Mouse (Mus musculus) left cerebral cortex, postnatal 25 days (tissue): Measurements from ENCODE around the gene Stx8. TPM values are rescaled to one million over a fixed set of nuclear protein-coding genes. Genes with fewer than 3 reads are reported as not detected.
A peak's percentile ranks its signal among the peaks of the same experiment; 100 is the strongest.

ENCODE experiments used
- DNase-seq, 2 experiments: peaks; one replicate each; pipeline ENCODE4 v3.0.0; 2022; ENCODE audit warnings: low spot score in 2 of 2, mixed read lengths in 1 of 2
- intact Hi-C: fragments of 180-260 bp; cut with DNase I; formaldehyde crosslinking; loops from one replicate; pipeline ENCODE4 v1.15.1; 2025
- total RNA-seq, 2 experiments: library from RNA; stranded (reverse); gene quantifications; 2 replicates each; pipeline ENCODE4 v1.2.3; 2021

Stx8 gene
- total RNA-seq, 2 experiments from 2014 or later, result 36.1 to 36.2 TPM

DNA sequence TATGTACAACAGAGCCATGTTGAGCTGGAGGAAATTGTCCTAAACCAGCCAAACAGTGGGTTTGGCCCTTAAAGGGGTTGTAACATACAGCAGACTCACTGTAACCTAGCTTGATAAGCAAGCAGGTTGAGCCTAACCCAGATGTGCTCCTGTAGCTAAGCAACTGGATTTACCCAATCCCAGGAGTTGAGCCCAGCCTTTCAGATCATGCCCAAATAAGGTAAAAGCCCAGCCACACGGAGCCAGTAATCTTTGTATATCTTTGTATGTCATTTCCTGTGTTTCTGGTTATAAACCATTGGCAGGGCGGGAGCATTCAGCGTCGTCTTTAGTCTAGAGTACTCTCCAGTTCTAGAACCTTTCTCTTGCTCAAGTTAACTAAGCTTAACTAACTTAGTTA lies 210.6 kb downstream of the Stx8 start:
- intact Hi-C loops, result no loop called here
- no peak for DNase-seq

DNA sequence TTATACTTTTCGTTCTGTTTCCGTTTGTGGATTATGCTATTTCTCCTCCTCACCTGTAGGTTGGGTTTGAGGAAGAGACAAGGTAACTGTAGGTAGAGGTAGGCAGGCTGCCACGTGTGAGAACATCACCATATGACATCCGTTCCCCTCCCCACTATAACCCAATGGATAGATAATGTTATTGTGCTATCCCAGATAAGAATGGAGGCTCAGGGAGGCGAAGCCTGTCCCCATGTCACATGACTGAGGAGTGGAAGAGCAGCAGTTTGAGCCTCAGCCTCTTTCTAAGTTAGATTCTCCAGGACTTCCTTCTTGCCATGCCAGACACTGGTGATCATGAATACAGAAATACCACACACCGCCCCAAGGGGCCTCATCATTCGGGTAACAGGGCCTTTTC lies 211.4 kb downstream of the Stx8 start:
- intact Hi-C loops, result no loop called here
- DNase-seq, result no peak

DNA sequence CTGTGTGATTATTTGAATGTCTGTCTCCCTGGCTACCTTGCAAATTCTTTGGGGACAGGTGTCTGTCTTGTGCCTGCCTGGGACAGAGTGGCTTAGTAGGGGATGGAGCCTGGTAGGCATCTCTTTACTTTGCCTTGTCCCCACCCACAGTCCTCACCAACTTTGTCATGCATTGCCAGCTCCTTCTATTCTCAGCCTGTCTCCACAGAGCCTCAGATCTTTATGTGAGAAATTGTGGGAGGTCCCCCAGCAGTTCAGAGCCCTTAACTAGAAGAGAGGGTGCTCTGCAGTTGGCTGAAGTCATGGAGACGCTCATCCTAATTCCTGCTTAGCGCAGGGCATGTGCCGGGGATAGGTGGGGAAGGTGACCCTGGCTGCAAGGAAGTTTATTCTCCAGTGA lies 219.7 kb downstream of the Stx8 start:
- DNase-seq, result peak in 1 of 2 experiments; percentile 82
- intact Hi-C loops, result loop anchor here (5.0 kb wide), 1 partner anchor 183 kb away; no protein-coding TSS in a partner anchor

DNA sequence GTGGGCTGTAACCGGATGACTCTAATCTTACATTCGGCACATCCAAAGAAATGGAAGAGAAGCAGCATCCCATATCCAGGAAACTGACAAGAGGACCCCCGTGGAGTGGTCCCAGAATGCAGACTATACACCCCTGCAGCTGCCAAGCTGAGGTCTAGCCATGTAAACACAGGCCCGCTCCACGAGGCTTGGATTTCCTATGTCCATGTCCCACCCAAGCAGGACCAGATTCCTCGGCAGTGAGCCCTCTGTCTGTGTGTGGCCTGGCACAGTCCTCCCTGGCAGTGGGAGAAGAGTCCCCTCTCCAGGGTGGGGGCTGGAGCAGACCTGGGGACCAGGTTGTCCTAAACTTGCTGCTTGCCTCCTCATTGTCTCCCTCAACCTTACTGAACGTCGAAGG lies 221.2 kb downstream of the Stx8 start:
- intact Hi-C loops, result loop anchor here (5.0 kb wide), 1 partner anchor 185 kb away; no protein-coding TSS in a partner anchor
- DNase-seq, result no peak

DNA sequence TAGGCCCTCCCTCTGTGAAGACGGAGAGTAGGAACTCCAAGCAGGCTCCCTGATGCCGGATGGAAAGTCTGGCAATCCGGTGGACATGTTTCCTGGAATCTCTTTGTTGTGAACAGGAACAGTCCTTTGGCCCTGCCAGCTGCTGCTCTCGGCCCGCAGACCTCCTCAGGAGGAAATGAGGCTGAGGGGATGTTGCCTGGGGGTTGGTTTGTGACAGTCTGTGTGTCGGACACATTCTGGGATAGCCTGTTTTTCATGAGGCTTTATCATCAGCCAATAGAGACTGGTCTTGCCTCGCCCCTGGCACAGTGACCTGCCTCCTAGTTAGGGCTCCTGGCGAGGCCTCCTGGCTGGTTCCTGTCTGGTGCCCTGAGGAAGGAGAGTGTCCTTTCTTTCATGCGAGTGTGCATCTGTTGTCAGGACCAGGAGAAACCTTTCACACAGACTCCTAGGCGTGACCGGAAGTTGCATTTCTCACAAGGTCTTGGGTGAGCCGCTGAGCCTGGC lies 222.8 kb downstream of the Stx8 start:
- intact Hi-C loops, result loop anchor here (5.0 kb wide), 1 partner anchor 186 kb away; no protein-coding TSS in a partner anchor
- no peak for DNase-seq

DNA sequence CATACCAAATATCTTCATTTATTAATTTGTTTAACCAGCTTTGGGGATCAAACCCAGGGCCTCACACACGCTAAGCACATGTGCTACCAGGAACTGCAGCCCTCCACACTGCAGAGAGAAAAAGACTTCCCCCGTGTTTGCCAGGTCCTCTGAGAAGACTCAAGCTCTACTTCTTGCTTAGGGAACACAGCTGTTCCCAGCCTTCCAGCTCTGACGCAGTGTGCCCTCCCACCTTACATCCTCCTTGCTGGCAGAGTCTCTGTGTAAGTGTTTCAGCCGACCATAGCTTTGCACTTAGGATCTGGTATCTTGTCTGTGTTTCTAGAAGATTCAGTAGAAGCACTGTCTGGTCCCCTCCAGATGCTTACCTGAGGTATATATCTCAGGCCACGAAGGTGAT lies 224.9 kb downstream of the Stx8 start:
- intact Hi-C loops, result no loop called here
- peak in 1 of 2 experiments; percentile 86 for DNase-seq

DNA sequence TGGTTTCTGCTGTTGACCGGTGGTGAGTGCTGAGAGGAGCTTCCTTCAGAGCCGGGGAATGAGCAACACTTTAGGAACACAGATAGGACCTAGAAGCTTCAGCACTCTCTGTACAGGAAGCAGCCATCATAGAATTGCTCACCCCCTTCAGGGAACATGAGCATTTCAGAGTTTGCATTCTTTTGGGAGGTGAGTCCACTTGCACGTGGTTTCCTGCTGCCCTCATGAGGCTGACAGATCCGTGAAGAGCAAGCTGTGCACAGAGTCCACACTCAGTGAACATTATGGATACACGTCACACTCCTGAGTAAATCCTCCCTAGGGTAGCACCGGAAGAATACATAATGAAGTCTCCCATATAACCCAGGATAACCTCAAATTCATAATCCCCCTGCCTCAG lies 229.2 kb downstream of the Stx8 start:
- intact Hi-C loops, result loop anchor here (5.0 kb wide), 1 partner anchor 188 kb away; no protein-coding TSS in a partner anchor
- no peak for DNase-seq

DNA sequence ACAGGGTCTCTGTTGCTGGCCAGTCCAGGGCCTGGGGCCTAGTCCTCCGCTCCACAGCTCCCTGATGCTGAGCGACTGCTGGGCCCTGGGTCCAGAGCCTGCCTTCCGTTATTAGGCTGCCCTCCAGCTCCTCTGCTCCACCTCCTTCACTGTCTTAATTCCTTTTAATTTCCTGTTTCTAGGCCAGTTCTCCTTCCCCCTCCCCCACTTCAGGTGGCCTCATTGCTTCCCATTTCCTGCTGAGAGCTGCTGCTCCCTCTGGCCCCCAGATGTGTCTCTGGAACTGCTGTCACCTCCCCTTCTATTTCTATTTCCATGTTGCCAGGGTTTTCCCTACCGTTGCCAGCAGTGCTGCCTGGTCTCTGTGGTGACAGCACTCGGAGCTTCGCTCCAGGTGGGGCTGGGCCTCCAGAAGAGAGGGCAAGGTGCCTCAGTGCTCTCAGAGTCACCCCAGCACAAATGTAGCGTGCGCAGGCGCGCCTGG lies 229.7 kb downstream of the Stx8 start:
- intact Hi-C loops, result loop anchor here (5.0 kb wide), 1 partner anchor 188 kb away; no protein-coding TSS in a partner anchor
- no peak for DNase-seq

DNA sequence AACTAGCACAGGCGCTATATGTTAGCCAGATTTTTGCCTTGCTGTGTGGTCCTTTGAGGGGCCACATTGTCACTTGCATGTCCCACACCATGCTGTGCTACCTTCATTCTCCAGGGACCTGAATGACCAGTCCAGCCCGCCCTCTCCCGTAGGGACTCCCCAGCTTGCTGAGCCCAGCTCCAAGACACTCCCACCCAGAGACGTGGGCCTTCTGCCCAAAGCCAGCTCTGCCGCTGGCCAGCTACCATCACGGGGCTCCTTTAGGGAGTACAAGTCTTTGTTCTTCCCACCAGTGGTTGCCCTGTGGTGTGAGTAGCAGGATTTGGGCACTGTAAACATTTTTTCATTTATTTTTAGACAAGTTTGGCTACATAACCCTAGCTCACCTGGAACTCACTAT lies 230.6 kb downstream of the Stx8 start:
- intact Hi-C loops, result loop anchor here (5.0 kb wide), 1 partner anchor 189 kb away; no protein-coding TSS in a partner anchor
- DNase-seq, result no peak

DNA sequence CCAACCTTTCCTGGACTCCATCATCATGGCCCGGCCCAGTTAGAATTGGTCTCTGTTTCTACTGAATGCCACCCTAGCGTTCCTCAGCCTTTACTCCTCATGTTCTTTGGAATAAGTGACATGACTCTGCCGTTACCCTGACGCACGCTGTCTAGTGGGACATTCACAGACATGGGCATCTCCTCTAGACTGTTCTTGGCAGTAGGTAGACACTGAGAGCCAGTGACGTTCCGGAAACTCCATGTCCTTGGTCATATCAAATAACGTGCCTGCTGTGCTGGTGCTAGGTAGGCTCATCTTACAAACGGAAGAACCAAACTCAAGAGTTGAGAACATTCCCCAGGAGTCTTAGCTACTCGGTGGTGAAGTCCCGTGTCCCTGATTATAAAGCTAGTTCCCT lies 231.5 kb downstream of the Stx8 start:
- intact Hi-C loops, result loop anchor here (5.0 kb wide), 1 partner anchor 190 kb away; no protein-coding TSS in a partner anchor
- no peak for DNase-seq

DNA sequence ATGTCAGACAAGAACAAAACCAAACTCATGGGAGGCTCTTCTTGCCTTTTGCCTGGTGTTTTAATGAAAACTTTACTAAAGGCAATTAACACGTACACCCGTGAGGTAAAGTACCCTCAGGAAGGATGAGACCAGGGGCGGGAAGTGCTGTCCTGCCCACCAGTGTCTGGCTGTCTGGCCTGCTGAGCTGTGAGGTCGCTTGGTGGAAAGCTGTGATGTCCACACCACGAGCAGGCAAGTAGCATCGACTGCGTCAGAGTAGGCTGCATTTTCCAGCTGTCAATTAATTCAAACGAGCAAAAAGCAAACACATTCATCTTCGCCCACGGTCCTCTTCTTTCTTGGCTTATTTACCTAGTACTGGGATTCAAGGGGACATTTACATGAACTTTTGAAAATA lies 232.7 kb downstream of the Stx8 start:
- DNase-seq, result no peak
- intact Hi-C loops, result loop anchor here (5.0 kb wide), 1 partner anchor 191 kb away; no protein-coding TSS in a partner anchor

DNA sequence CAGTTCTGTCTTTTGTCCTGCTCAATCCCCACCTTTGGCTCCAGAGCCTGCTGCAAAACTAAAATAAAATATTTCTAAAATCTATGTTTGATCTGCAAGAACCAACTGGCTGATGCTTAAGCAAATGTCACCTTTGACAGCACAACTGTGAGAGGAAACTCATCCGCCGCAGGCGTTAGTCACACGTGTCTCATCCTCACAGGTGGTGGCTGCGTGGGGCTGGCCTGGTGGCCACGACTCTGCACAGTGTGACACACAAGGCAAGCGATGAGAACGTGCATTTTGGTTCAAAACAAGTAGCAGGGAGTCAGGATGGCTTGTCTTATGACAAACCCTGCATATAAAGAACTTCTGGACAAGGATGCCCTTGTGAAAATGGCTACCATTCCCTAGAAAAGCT lies 233.1 kb downstream of the Stx8 start:
- DNase-seq, result no peak
- intact Hi-C loops, result loop anchor here (5.0 kb wide), 1 partner anchor 192 kb away; no protein-coding TSS in a partner anchor

DNA sequence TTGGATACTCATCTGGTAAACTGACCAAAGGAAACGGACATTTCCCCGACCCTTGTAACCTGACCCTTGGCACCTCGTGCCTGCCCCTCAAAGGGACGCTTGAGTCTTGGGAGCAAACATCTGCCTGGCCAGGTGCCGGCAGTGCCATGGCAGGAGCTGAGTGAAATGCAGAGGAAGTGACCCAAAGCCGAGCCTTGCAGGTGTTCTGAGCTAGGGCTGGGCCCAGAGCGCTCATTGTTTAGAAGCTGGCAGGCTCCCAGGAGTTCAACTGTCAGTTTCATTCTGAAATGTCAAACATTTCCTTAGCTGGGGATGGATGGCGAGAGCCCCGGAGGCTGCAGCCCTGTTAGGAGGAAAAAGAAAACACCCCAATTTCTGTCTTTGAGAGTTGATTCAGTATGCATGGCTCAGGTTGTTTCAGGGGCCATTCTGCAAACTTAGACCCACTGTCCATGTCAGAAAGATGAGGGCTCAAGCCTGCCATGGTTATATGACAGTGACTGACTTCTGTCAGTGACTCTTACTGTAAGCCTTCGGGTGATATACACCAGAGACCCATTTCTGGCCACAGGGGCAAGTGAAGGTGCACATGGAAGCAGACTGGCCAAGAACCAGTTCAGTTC lies 233.9 kb downstream of the Stx8 start:
- intact Hi-C loops, result loop anchor here (5.0 kb wide), 1 partner anchor 193 kb away; no protein-coding TSS in a partner anchor
- no peak for DNase-seq

DNA sequence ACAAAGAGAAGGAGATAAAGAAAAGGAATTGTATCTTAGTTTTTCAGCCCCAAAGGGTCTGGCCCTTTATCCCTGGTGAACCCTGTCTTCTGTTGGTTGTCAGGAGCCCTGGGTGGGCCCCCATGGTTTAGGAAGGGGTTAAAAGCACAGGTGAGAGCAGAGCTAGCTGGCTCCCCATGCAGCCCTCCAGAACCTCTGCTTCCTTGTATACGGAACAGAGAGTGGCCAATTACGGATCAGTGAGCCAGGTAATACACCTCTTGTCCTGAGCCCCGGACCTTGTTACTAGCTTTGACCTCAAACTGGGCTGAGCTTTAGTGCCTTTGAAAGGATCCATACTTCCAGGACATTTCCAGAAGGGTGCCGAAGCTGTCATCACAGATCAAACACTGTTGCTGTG lies 234.5 kb downstream of the Stx8 start:
- intact Hi-C loops, result no loop called here
- DNase-seq, result no peak

DNA sequence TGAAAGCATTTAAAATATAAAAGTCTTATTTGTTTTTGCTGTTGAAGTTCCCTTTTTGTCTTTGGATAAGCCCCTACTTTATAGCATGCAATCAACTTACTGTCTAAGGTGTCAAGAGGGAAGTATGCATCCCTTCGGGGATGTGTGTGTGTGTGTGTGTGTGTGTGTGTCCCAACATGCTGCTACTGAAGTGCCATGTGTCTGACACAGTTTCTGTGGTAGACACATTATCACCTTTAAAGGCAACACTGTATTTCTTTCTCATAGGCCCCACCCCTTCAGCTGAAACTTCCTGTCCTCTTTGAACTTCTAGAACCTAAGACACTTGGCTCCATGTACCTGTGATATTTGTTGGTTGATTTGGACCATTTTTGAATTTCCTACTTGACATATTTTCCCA lies 235.1 kb downstream of the Stx8 start:
- intact Hi-C loops, result no loop called here
- DNase-seq, result no peak

DNA sequence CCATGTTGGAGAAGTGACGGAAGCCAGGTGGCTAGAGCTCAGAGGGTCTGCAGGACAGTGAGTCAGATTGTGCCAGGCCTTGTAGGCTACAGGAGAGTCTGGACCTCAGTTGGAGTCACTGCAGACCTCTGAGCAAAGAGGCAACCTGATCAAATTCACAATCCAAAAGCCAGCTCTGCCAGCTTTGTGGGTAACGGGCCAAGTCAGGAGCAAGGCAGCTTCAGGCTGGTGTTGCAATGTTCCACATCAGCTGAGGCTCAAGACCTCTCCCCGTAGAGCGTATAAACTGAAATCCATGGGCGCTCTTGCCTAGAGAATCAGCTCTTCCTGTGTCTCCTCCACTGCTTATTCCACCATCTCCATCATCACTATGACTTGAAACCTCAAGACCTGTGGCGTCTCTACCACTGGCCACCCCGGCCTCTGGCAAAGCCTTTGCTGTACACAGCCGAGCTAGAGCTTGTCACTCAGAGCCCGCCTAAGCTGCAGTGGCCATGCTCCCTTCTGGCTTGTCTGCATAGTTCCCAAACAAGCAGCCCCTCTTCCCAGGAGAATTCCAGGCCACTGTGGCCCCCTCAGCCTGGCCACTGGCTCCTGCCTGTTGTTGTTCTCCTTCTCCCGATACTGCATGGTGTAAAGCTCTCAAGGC lies 235.9 kb downstream of the Stx8 start:
- DNase-seq, result no peak
- intact Hi-C loops, result no loop called here

DNA sequence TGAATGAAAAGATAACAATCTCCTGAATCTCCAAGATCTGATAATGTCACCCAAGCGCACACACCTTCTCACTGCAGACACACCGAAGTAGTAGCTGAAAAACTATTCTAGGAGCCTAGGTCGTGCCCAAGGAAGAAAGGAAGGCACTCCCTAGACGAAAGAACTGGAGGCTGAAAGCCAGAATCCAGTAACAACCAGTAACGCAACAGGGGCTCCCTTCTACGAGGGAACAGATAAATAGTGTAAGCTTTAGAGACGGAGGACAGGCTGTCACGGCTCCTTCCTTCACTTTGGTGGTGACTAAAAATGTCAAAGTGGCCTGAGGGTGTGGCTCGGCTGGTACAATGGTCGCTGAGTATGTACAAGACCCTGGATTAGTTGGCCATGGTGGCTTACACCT lies 236.6 kb downstream of the Stx8 start:
- intact Hi-C loops, result no loop called here
- DNase-seq, result no peak

DNA sequence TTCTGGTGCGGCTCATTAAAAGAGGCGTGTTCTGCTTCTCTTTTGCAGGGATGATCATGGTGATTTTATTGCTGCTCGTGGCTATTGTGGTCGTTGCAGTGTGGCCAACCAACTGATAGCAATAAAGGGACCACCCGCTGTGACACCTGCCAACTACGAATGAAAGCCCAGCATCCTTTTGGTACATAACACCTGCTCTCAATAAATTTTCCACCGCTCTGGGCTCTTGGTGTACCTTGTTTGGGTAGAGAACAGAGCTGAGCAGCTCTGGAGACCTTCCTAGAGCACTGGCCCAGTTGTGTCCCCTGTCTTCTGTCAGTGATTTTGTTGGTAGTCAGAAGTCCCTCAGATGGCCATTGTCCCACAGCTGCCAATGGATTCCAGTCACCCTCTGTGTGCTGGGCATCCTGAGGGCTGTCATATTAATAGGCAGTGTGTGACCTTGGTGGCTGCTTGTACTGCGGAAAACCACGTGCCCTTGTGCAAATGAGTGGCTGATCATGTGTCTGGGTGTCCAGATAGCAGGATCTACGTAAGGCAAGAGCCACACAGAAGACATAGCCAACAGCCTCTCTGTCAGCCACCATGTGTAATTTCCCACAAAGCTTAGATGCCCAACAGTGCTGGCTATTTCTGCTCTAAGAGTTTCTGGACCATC lies 237.8 kb downstream of the Stx8 start:
- DNase-seq, result no peak
- intact Hi-C loops, result no loop called here

DNA sequence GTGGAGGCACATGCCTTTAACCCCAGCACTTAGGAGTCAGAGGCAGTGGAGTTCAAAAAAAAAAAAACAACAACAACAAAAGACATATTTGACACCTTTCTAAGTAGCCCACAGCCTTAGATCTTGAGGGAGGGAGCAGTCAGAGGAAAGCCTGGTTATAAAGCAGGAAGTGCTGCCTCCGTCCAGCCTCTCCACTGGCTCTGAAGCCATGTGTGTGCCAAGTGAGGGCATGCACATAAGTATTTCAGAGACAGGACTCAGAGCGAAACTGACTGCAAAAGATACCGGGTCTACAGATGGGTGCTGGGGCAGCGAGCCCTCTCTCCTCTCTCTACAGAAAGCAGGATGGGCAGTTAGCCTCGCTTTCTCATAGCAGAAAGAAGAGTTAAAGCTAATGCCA lies 238.4 kb downstream of the Stx8 start:
- intact Hi-C loops, result no loop called here
- DNase-seq, result no peak

DNA sequence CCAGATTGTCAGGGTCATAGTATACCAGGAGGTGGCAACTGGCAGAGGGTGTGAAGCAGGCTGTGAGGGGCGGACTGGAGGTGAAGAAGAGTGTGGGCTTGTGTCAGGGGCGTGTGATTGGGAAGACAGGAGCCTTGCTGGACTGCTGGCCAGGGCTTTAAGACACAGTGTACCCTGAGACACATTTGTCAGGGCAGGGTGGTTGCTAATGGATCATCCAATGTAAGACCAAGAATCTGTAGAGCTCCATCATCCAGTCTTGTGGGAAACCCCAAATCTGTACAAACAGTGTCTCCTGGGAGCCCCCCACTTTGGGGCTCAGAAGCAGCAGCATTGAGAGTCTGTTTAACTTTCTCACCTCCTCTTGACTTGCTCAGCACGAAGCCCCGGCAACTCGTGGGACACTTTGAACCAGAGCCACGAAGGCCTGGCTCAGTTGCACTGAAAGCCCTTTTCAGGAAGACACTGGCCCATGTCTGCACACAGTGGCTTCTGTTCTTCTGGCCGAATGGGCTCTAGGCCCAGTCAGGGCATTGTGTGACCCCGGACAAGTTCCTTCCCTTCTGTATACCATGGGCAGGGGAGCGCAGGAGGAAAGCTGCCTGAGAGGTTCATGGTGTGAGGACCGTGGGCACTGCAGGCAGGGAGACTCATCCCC lies 239.7 kb downstream of the Stx8 start:
- intact Hi-C loops, result no loop called here

More for the DNA sequence above, 239.7 kb downstream of the Stx8 start:
- peak in 1 of 2 experiments; percentile 42 for DNase-seq
